Mouse (Mus musculus): ENCODE measurements around the gene Ccl5. TPM values are rescaled to one million over a fixed set of nuclear protein-coding genes. Genes with fewer than 3 reads are reported as not detected.

The Ccl5 gene
- polyA plus RNA-seq, 1 experiment from 2014 or later = not detected

Other genes with a start within 250 kb of the Ccl5 start
- 0.82 and 1.1 TPM in 2 replicates for gene Slfn14, start 243.8 kb downstream of the Ccl5 start, polyA plus RNA-seq (2014; fragmentation: Nextera tagmentation; extraction: Ambion mirVana)
- gene Ap2b1, start 231.5 kb downstream of the Ccl5 start, polyA plus RNA-seq (2014; fragmentation: Nextera tagmentation; extraction: Ambion mirVana) = 134 and 137 TPM in 2 replicates
- gene Pex12, start 227.9 kb downstream of the Ccl5 start, polyA plus RNA-seq (2014; fragmentation: Nextera tagmentation; extraction: Ambion mirVana) = 17.0 and 17.9 TPM in 2 replicates
- gene Rasl10b, start 121.4 kb downstream of the Ccl5 start, polyA plus RNA-seq (2014; fragmentation: Nextera tagmentation; extraction: Ambion mirVana) = 7.0 and 7.2 TPM in 2 replicates
- gene Gas2l2, start 101.1 kb downstream of the Ccl5 start, polyA plus RNA-seq (2014; fragmentation: Nextera tagmentation; extraction: Ambion mirVana) = 0.08 TPM in 1 of 2 replicates, not detected in the other
- gene 1700020L24Rik, start 92.8 kb downstream of the Ccl5 start, polyA plus RNA-seq (2014; fragmentation: Nextera tagmentation; extraction: Ambion mirVana) = 0.31 and 0.92 TPM in 2 replicates
- gene Mmp28, start 67.4 kb downstream of the Ccl5 start, polyA plus RNA-seq (2014; fragmentation: Nextera tagmentation; extraction: Ambion mirVana) = 3.1 and 3.2 TPM in 2 replicates
- gene Taf15, start 57.4 kb downstream of the Ccl5 start, polyA plus RNA-seq (2014; fragmentation: Nextera tagmentation; extraction: Ambion mirVana) = 9.1 TPM in 2 replicates
- gene Heatr9, start 8.3 kb downstream of the Ccl5 start, polyA plus RNA-seq (2014; fragmentation: Nextera tagmentation; extraction: Ambion mirVana) = not detected in 2 replicates
- 0.88 and 3.2 TPM in 2 replicates for gene Ccl9, start 48.1 kb upstream of the Ccl5 start, polyA plus RNA-seq (2014; fragmentation: Nextera tagmentation; extraction: Ambion mirVana)
- gene Ccl6, start 62.6 kb upstream of the Ccl5 start, polyA plus RNA-seq (2014; fragmentation: Nextera tagmentation; extraction: Ambion mirVana) = 1.3 and 2.5 TPM in 2 replicates
- not detected in 2 replicates for gene Rpl9-ps1, start 115.1 kb upstream of the Ccl5 start, polyA plus RNA-seq (2014; fragmentation: Nextera tagmentation; extraction: Ambion mirVana)
- 0.95 and 1.0 TPM in 2 replicates for gene Ccl3, start 118.8 kb upstream of the Ccl5 start, polyA plus RNA-seq (2014; fragmentation: Nextera tagmentation; extraction: Ambion mirVana)
- 0.37 and 1.1 TPM in 2 replicates for gene Ccl4, start 132.1 kb upstream of the Ccl5 start, polyA plus RNA-seq (2014; fragmentation: Nextera tagmentation; extraction: Ambion mirVana)
- 1.0 TPM in 1 of 2 replicates, not detected in the other for gene Wfdc17, start 173.5 kb upstream of the Ccl5 start, polyA plus RNA-seq (2014; fragmentation: Nextera tagmentation; extraction: Ambion mirVana)
- not detected in 2 replicates for gene Wfdc18, start 178.5 kb upstream of the Ccl5 start, polyA plus RNA-seq (2014; fragmentation: Nextera tagmentation; extraction: Ambion mirVana)
- gene Wfdc21, start 216.4 kb upstream of the Ccl5 start, polyA plus RNA-seq (2014; fragmentation: Nextera tagmentation; extraction: Ambion mirVana) = not detected in 2 replicates
- 29.7 and 30.9 TPM in 2 replicates for gene Heatr6, start 223.2 kb upstream of the Ccl5 start, polyA plus RNA-seq (2014; fragmentation: Nextera tagmentation; extraction: Ambion mirVana)